Mouse (Mus musculus): ENCODE results near the gene AI467606.
A peak's percentile ranks its signal among the peaks of the same experiment; 100 is the strongest.

The AI467606 gene

DNA sequence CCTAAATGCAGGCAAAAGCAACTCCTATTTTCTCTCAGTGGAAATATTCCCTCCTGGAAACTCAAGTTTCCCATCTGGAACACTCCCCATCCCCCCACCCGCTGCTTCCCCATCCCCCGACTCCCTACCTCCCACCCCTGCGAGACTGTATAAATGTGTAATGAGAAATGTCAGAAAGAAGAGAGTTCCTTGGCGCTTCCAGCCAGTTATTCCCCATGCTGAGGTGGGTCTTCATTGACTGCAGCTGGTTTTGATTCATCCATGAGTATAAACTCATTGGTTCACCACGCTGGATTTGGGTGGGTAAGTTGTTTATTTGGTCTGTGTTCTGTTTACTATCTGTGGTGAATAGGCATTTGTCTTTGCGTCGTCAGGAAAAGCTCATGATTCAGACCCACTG lies 5.3 kb downstream of the AI467606 start:
- no peak for DNase-seq (ENCODE audit: low spot score)

DNA sequence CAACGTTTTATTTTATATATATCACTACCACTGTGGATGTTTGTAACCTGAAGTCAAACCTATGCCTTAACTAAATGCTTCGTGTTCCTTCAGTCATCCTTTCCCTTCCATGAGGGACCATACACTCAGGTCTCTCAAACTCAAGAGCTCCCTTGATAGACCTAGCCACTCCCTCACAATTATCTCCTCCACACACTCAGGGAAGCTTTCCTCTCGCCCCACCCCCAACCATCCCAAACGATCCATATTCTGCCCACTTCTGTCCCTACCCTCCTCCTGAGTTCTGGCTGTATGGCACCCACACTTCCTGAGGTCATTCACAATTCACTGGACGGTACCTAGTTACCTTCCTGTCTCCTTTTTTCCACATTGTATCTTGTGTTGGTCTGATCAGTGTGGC lies 7.4 kb downstream of the AI467606 start:
- DNase-seq (ENCODE audit: low spot score) = no peak

DNA sequence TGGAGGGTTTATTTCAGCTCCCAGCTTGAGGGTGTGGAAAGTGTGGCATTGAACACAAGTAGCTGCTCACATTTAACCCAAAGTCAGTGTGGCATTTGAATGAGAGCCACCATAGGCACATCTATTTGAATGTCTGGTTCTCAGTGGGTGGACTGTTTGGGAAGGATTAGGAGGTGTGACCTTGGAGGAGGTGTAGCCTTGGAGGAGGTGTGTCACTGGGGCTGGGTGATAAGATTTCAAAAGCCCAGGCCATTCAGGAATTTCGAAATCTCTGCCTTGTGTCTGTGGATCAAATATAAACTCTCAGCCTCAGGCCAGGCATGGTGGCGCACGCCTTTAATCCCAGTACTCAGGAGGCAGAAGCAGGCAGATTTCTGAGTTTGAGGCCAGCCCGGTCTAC lies 7.8 kb downstream of the AI467606 start:
- DNase-seq (ENCODE audit: low spot score) = no peak

GRCm38 (mm10) chr7:127099528-127099927 lies 8.4 kb downstream of the AI467606 start:
- DNase-seq (ENCODE audit: low spot score) = no peak

DNA sequence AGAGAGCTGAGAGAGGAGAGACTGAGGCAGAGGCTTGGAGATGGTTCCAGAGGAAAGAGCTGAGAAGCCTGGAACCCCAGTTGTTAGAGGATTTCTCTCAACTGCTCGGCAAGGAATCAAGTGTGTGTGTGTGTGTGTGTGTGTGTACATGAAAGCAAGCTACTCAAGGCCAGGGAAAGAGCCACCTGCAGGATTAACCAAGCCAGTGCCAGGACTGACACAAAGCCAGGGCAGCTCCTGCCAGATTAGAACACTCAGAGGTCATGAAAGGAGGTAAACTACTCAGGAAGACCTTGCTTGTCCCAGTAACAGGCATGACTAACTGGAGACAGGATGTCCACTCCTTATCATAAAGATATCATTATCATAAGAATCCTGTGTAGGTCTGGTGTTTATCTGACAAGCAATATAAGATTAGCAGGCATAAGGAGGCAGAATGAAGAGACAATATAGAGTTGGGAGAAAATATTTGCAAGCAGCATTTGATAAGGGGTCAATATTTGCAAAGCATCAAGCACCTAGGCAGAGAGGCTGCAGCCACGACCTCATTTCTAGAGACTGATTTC lies 10.4 kb downstream of the AI467606 start:
- no peak for DNase-seq (ENCODE audit: low spot score)

- no peak for DNase-seq (ENCODE audit: low spot score)
These were observed 11.0 kb downstream of the AI467606 start for GRCm38 (mm10) chr7:127102148-127102547.

GRCm38 (mm10) chr7:127103960-127104359 lies 12.8 kb downstream of the AI467606 start:
- no peak for DNase-seq (ENCODE audit: low spot score)

GRCm38 (mm10) chr7:127104560-127105332 lies 13.6 kb downstream of the AI467606 start:
- DNase-seq (ENCODE audit: low spot score) = peak; percentile 81

GRCm38 (mm10) chr7:127105551-127105950 lies 14.4 kb downstream of the AI467606 start:
- DNase-seq (ENCODE audit: low spot score) = no peak

GRCm38 (mm10) chr7:127110239-127111007 lies 19.3 kb downstream of the AI467606 start:
- DNase-seq (ENCODE audit: low spot score) = peak; percentile 68

DNA sequence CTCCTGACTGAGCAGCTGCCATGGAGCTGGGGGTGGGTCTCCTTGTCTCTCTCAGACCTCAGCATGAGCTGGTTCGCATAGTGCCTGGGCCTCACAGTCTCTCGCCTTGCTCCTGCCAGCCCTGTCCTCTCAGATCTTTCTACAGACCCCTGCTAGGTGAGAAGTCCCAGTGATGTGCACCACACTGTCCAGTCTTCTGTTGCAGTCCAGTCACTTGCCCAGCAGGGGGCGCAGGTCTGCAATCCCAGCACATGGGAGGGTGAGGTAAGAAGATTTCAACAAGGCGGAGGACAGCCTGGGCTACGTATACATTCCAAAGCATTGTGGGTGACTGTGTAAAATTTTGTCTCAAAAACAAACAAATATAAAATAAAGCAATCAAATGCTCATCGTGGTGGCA lies 20.3 kb downstream of the AI467606 start:
- DNase-seq (ENCODE audit: low spot score) = no peak

GRCm38 (mm10) chr7:127112251-127112841 lies 21.2 kb downstream of the AI467606 start:
- DNase-seq (ENCODE audit: low spot score) = no peak

GRCm38 (mm10) chr7:127112921-127113597 lies 21.9 kb downstream of the AI467606 start:
- DNase-seq (ENCODE audit: low spot score) = no peak

DNA sequence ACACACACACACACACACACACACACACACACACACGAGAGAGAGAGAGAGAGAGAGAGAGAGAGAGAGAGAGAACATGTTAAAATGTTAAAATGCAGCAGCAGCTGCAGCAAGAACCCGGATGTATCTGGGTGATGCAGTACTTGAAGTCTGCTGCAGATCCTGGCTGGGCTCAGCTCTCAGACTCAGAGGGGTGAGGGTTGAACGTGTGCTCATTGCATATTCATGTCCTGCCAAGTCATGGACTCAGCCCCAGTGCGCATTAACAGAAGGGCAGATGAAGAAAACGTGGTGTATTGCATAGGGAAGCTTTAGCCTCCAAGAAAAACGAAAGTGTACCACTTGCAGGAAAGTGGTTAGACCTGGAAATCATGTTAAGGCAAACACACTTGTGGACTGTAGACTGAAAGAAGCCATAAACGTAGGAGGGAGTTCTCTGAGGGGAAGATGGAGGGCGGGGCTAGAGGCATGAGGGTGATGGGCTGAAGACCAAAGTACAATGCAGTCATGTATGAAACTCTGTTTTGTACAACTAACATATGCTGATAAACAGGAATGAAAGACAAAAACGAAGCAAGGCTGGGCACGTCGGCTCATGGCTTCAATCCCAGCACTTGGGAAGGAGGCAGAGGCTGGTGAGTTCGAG lies 22.6 kb downstream of the AI467606 start:
- no peak for DNase-seq (ENCODE audit: low spot score)

- no peak for DNase-seq (ENCODE audit: low spot score)
These were observed 23.8 kb downstream of the AI467606 start for GRCm38 (mm10) chr7:127114920-127115319.

GRCm38 (mm10) chr7:127116331-127116935 lies 25.3 kb downstream of the AI467606 start:
- no peak for DNase-seq (ENCODE audit: low spot score)

- DNase-seq (ENCODE audit: low spot score) = no peak
These were observed 26.8 kb downstream of the AI467606 start for GRCm38 (mm10) chr7:127117948-127118347.

- DNase-seq (ENCODE audit: low spot score) = no peak
These were observed 27.7 kb downstream of the AI467606 start for GRCm38 (mm10) chr7:127118671-127119445.

GRCm38 (mm10) chr7:127121061-127121910 lies 30.1 kb downstream of the AI467606 start:
- DNase-seq (ENCODE audit: low spot score) = no peak
